Mouse (Mus musculus) c-Kit-positive CD71-positive TER-119-negative erythroid progenitor cells, embryonic 14.5 days (primary cell): ENCODE data around the gene Dnajc12.
"Not testable (repeated sequence)": the region's sequence is repeated elsewhere in the genome, so short reads cannot be mapped to it uniquely, and the experiment has no call there.

Source experiments
- DNase-seq: peaks from one replicate; pipeline ENCODE4 v3.0.0-alpha.2; 2013; ENCODE audit warnings: low read depth

Gene Dnajc12

DNA sequence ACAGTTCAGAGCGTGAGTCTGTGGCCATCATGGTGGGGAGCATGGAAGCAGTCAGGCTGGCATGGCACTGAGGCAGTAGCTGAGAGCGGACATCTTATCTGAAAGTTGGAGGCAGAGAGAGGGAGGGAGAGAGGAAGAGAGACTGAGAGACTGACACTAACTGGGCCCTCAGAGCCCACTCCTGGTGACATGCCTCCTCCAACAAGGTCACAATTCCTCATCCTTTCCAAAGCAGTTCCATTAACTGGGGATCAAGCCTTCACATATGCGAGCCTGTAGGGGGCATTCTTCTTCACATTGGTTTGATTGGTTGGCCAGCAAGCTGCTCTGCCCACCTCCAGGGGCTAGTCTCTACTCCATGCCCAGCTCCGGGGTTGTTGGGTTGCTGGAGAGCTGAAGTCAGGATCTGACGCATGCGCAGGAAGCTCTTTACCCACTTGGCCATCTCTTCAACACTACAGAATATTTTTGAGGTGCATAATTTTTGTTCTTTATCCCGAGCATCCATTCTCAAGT lies 49.0 kb downstream of the Dnajc12 start:
- DNase-seq: no peak

- no peak for DNase-seq
These were observed 49.9 kb downstream of the Dnajc12 start for GRCm38 (mm10) chr10:63432099-63432498.

- no peak for DNase-seq
These were observed 50.6 kb downstream of the Dnajc12 start for GRCm38 (mm10) chr10:63432887-63433286.

DNA sequence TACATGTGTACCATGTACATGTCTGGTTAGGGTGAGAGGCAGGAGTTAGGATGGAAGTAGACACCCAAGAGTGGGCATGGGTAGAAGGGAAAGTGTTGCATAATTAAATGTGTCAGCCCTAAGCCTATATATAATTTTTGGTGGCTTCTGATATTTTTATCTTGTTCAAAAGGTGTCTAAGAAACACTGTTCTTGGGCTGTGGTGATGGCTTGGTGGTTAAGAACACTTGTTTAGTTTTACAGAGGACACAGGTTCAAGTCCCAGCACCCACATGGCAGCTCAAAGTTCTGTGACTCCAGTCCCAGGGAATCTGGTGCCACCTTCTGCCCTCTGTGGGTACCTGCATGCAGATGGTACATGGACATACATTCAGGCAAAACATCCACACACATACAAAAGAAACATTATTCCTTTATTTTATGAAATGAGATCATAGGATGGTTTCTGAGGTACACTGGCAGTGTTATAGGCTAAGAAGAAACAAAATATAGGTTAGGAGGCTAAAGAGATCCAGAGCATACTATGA lies 56.6 kb downstream of the Dnajc12 start:
- no peak for DNase-seq

DNA sequence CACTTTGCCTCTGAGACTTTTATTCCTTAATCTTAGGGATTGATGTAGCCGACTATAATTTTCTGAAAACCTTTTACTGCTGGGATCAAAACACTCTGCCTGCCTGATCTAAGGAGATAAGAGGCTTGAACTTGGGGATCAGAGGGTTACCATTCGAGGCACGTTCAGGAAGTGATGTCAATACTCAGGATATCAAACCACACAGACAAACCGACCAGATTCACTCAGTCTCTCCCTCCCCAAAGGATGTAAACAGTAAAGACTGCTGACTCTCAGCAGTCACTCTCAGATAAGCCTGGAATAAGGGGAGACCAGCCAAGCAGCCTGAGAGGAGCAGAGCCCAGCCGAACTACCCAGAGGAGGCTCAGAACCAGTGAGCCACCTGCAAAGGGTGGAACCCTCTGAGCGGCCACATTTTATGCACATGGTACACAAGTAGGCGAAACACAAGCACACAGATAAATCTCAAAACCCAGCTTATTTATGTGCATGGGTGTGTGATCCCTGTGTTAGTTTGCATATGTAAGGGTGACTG lies 57.5 kb downstream of the Dnajc12 start:
- no peak for DNase-seq

DNA sequence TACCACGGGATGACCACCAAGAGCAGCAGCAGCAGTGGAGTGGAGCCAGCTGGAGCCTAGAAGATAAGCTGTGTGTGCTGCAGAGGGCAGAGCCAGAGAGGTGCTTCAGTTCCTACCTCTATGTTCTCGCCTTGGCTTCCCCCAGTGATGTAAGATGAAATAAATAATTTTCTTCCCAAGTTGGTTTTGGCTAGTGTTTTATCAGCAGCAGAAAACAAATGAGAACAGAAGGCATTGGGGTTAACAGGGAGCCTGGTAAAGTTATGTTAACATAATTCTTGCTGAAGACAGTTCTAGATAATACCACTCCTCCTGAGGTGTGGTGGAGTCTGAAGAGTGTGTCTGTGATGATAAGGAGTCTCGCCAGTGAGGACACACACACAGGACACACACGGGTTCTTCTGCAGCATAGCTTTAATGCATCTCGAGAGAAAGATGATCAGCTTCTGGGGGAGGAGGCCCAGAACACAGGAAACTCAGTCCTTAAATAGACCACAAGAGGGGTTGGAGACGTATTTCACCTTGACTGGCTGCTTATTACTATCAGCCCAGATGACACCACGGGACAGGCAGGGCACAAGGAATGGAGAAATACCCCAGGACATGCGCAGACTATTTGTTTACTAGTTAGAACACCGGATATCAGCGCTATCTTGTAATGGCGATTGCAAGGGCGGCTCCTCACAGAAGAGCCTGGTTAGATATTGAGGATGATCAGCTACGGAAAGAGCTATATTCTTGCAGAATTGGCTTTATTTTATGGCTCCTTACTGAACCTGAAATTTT lies 62.6 kb downstream of the Dnajc12 start:
- DNase-seq: not testable (repeated sequence)

DNA sequence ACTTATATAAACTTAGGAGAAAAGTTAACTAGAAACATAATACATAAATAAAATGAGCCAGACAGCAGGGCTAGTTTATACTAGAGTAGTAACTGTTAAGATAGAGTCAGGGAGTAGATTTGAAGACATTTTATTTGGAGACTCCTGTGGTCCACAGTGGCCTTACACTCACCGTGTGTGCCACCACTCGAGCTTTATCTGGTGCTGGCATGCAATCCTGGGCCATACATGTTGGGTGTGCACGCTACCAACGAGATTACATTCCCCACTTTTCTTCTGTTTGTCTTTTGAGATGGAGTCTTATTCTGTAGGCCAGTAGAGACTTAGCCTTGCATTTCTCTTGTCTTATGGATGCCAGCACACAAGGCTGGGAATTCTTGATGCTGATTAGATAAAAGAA lies 71.7 kb downstream of the Dnajc12 start:
- no peak for DNase-seq

DNA sequence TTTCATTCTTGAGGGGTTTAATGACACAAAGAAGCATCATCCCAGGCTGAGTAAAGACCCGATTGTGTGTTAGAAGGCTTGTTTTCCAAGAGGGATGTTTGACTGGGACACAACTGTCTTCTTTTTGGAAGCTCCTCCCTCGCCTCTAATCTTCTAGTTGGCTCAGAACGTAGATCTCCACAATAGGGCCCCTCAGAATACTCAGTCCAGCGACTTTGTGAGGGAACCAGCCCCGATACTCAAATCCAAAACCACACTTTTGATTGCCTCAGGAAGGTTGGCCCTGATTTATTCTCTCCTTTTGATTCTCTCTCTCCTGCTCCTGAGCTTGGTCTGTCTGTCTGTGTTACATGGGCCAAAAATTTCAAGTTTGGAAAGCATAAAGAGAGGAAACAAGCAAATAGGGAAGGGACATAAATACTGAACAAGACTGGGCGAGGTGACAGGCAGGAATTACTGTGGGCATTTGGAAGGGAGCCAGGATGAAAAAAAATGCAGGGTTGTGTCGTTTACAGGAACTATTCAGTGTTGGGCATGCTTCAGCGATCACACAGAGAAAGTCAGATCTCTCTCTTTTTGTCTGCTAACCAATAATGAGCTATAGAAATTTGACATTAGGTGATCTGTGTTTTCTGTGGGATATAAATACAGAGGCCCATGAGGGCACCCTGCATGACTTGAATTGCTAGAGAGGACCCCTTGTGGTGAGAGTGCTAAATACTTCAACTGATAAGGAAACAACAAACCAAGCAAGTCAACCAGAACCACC lies 73.1 kb downstream of the Dnajc12 start:
- no peak for DNase-seq

- no peak for DNase-seq
These were observed 75.3 kb downstream of the Dnajc12 start for GRCm38 (mm10) chr10:63457292-63458128.
